Mouse (Mus musculus): ENCODE measurements around the gene Cldn14.

DNA sequence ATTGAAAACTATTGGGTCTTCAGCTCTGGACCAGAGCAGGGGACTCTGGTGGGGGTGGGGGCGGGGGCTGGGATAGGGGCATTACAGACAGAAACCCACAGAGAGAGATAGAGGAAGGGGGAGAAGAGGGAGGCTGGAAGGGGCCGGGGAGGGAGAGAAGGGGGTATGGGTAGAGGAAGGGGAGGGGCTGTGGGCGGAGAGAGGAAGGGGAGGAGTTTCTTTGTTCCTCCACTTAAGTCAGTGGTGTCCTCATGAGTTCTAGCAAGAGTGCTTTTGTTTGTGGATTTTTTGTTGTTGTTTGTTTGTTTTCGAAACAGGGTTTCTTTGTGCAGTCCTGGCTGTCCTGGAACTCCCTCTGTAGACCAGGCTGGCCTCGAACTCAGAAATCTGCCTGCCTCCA lies 35.1 kb downstream of the Cldn14 start:
- TF ChIP-seq ZC3H11A (IDR thresholded peaks at IDR 0.05; ENCODE audit: borderline replicate concordance, low read depth, low read length) (no peak), CHD2 (IDR thresholded peaks at IDR 0.05; ENCODE audit: low read depth, low read length) (no peak), ZNF384 (IDR thresholded peaks at IDR 0.05; ENCODE audit: low read depth, low read length) (no peak), HCFC1 (IDR thresholded peaks at IDR 0.05; ENCODE audit: borderline replicate concordance, insufficient read depth, low read length) (no peak), MAFK (IDR thresholded peaks at IDR 0.05; ENCODE audit: insufficient read depth, low read depth, low read length) (no peak)

All from ES-E14 (cell line).